Mouse (Mus musculus) spleen, adult 2 months (tissue): ENCODE measurements around the gene Atad2b.

Experiments used
- CTCF ChIP-seq: fragments of 200-500 bp; IDR thresholded peaks from 2 replicates; pipeline ENCODE4 v1.5.1; 2011; ENCODE audit warnings: mild to moderate bottlenecking, inconsistent platforms; ENCODE audit not compliant: insufficient read depth, insufficient read length, insufficient replicate concordance; ENCODE audit errors: extremely low read depth
- POLR2A ChIP-seq: fragments of 200-500 bp; IDR thresholded peaks from 2 replicates; pipeline ENCODE4 v1.6.1; 2011; ENCODE audit warnings: low read depth, low read length, inconsistent platforms

DNA sequence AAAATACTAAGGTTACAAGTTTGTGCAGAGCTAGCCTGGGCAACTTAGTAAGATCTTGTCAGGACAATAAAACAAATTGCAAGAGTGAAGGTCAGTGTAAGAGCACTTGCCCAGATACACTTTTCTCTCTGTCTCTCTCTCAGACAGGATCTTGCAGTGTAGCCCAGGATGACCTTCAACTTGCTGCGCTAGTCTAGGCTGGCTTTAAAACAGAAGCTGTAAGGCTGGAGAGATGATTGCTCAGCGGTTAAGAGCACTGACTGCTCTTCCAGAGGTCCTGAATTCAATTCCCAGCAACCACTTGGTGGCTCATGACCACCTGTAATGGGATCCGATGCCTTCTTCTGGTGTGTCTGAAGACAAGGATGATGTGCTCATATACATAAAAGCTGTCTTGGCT, 2.2 kb upstream of the Atad2b start:
- no peak for TF ChIP-seq POLR2A
- TF ChIP-seq CTCF, result no peak
